Comparison of ENCODE assay signal across 8 mouse cellular contexts in genomic region chr13:95523659-95524423, GRCm38 (mm10). TPM values are rescaled to one million over a fixed set of nuclear protein-coding genes. Genes with fewer than 3 reads are reported as not detected.
DNase-seq lines count a peak whose midpoint lies in the region; ATAC-seq lines count a peak whose summit lies in the region.

No protein-coding gene starts in this region.

- peak overlapping the region; percentile 93 for H3K4me2 ChIP-seq in embryonic facial prominence, embryonic 15.5 days (replicated peaks)
- H3K4me2 ChIP-seq in limb, embryonic 11.5 days (ENCODE audit: low read depth, severe bottlenecking), result peak overlapping the region; percentile 80

- WGBS in embryonic facial prominence, embryonic 15.5 days, result 5% methylated on average over 29 of the region's 29 CpGs
- WGBS in limb, embryonic 11.5 days, result 1% methylated on average over 29 of the region's 29 CpGs
- 2% methylated on average over 29 of the region's 29 CpGs for WGBS in midbrain, embryonic 10.5 days

- H3K9ac ChIP-seq in embryonic facial prominence, embryonic 15.5 days, result peak overlapping the region; percentile 31; the same call in 1 of the 2 replicates
- no peak overlapping the region for H3K9ac ChIP-seq in limb, embryonic 11.5 days (ENCODE audit: low read length)

- no peaks in the 10 kb centered on the region for H3K9me3 ChIP-seq in embryonic facial prominence, embryonic 15.5 days (replicated peaks)
- no peaks in the 10 kb centered on the region for H3K9me3 ChIP-seq in limb, embryonic 11.5 days (ENCODE audit: control insufficient read depth, low read length)
- H3K9me3 ChIP-seq in midbrain, embryonic 10.5 days (replicated peaks), result no peaks in the 10 kb centered on the region

- H3K4me1 ChIP-seq in embryonic facial prominence, embryonic 15.5 days, result peaks cover 21% of the 10 kb centered on the region
- peaks cover 9% of the 10 kb centered on the region for H3K4me1 ChIP-seq in limb, embryonic 11.5 days (ENCODE audit: control insufficient read depth, insufficient read depth, low read length)
- peaks cover 23% of the 10 kb centered on the region for H3K4me1 ChIP-seq in midbrain, embryonic 10.5 days

- no peak overlapping the region for H3K27ac ChIP-seq in embryonic facial prominence, embryonic 15.5 days (replicated peaks)
- no peak overlapping the region for H3K27ac ChIP-seq in limb, embryonic 11.5 days (replicated peaks; ENCODE audit: low read depth, low read length)
- peak overlapping the region; percentile 55; the same call in 1 of the 2 replicates for H3K27ac ChIP-seq in midbrain, embryonic 10.5 days (replicated peaks)

- DNase-seq in urinary bladder, adult 18-20 months (ENCODE audit: low spot score in 2 of 2), result peak; percentile 44 to 60
- no peak for DNase-seq in urinary bladder, postnatal 10 days (ENCODE audit: low spot score)
- DNase-seq in limb, embryonic 11.5 days (ENCODE audit: low spot score), result peak; percentile 55
- DNase-seq in midbrain, embryonic 10.5 days (ENCODE audit: low spot score), result peak; percentile 40
- peak; percentile 52 for DNase-seq in urinary bladder, postnatal 25 days (ENCODE audit: low spot score)
- no peak for DNase-seq in layer of hippocampus, postnatal 10 days (ENCODE audit: low spot score in 2 of 2)

- H3K27me3 ChIP-seq in embryonic facial prominence, embryonic 15.5 days, result peaks cover 26% of the 10 kb centered on the region
- H3K27me3 ChIP-seq in limb, embryonic 11.5 days (ENCODE audit: control insufficient read depth, insufficient read depth, low read length), result peaks cover 32% of the 10 kb centered on the region
- peaks cover 66% of the 10 kb centered on the region for H3K27me3 ChIP-seq in midbrain, embryonic 10.5 days (ENCODE audit: low read depth, poor library complexity, severe bottlenecking)

- no peaks in the 10 kb centered on the region for H3K36me3 ChIP-seq in embryonic facial prominence, embryonic 15.5 days
- no peaks in the 10 kb centered on the region for H3K36me3 ChIP-seq in limb, embryonic 11.5 days (ENCODE audit: control insufficient read depth, insufficient read depth, low read length)
- no peaks in the 10 kb centered on the region for H3K36me3 ChIP-seq in midbrain, embryonic 10.5 days

- H3K4me3 ChIP-seq in embryonic facial prominence, embryonic 15.5 days (replicated peaks), result peak overlapping the region; percentile 50
- H3K4me3 ChIP-seq in limb, embryonic 11.5 days (ENCODE audit: low read depth, low read length), result peak overlapping the region; percentile 35
- peak overlapping the region; percentile 50 for H3K4me3 ChIP-seq in midbrain, embryonic 10.5 days

- ATAC-seq in embryonic facial prominence, embryonic 15.5 days (ENCODE audit: insufficient number of reproducible peaks, low FRiP score, low TSS enrichment, low read depth), result no peak
- ATAC-seq in hematopoietic stem cell, adult 5-6 weeks (replicated peaks in 1 of 2; ENCODE audit: insufficient read depth in 1 of 2, low FRiP score in 2 of 2, low TSS enrichment in 1 of 2, low read depth in 1 of 2, poor library complexity in 2 of 2, severe bottlenecking in 2 of 2), result peak; percentile 24 to 25; a peak in 3 of 4 replicates
- ATAC-seq in limb, embryonic 11.5 days (ENCODE audit: insufficient number of reproducible peaks, low FRiP score, low TSS enrichment, low read depth), result no peak

RNA-seq across cellular contexts. Expression of gene F2rl1, which starts 1.2 kb away (rescaled TPM):
- 4.5 and 5.1 TPM in 2 replicates for polyA plus RNA-seq in embryonic facial prominence, embryonic 15.5 days (2015; fragmentation: Nextera tagmentation; extraction: Ambion mirVana)
- not detected in 2 replicates for total RNA-seq in hematopoietic stem cell, adult 5-6 weeks (2017)
- polyA plus RNA-seq in limb, embryonic 11.5 days (2014; fragmentation: Nextera tagmentation; extraction: Ambion mirVana), result 0.11 TPM in 1 of 2 replicates, not detected in the other
- 0.15 and 0.31 TPM in 2 replicates for polyA plus RNA-seq in midbrain, embryonic 10.5 days (2016; fragmentation: Nextera tagmentation; extraction: Ambion mirVana)
- total RNA-seq in layer of hippocampus, postnatal 10 days (2021), result under 1 TPM; 0.16 to 0.31 TPM

RNA-seq across cellular contexts. Expression of gene S100z, which starts 45.3 kb away (rescaled TPM):
- 5.2 and 6.3 TPM in 2 replicates for polyA plus RNA-seq in embryonic facial prominence, embryonic 15.5 days (2015; fragmentation: Nextera tagmentation; extraction: Ambion mirVana)
- total RNA-seq in hematopoietic stem cell, adult 5-6 weeks (2017), result not detected in 2 replicates
- polyA plus RNA-seq in limb, embryonic 11.5 days (2014; fragmentation: Nextera tagmentation; extraction: Ambion mirVana), result not detected in 2 replicates
- not detected in 2 replicates for polyA plus RNA-seq in midbrain, embryonic 10.5 days (2016; fragmentation: Nextera tagmentation; extraction: Ambion mirVana)
- not detected for total RNA-seq in layer of hippocampus, postnatal 10 days (2021)

Comparison
In these comparisons a context has a peak if more than half of its experiments do, and no peak if none do; other contexts are left out.
1. DNase-seq: peak in urinary bladder, adult 18-20 months (2 of 2), limb, embryonic 11.5 days (single experiment), midbrain, embryonic 10.5 days (single experiment) and urinary bladder, postnatal 25 days (single experiment); none in urinary bladder, postnatal 10 days (single experiment) and layer of hippocampus, postnatal 10 days (0 of 2).
2. ATAC-seq: peak in hematopoietic stem cell, adult 5-6 weeks (2 of 2); none in embryonic facial prominence, embryonic 15.5 days (single experiment) and limb, embryonic 11.5 days (single experiment).
3. Peak in every context shown above with its lines, with median percentiles within 50 percentile points of each other: H3K4me3 ChIP-seq.